Mouse (Mus musculus) embryo, embryonic 11.5 days (tissue): ENCODE measurements around the gene Dctn3.
A peak's percentile ranks its signal among the peaks of the same experiment; 100 is the strongest.
"Not testable (repeated sequence)": the region's sequence is repeated elsewhere in the genome, so short reads cannot be mapped to it uniquely, and the experiment has no call there.

Experiments used
- DNase-seq: peaks from one replicate; pipeline ENCODE4 v3.0.0-alpha.2; 2012; ENCODE audit warnings: low read depth, low spot score

Dctn3 gene

GRCm38 (mm10) chr4:41722918-41723351 lies at the start of gene Dctn3:
Gene Dctn3, minus strand, starts transcription at chr4:41723170.
- DNase-seq: peak; percentile 91

- not testable (repeated sequence) for DNase-seq
Measured at GRCm38 (mm10) chr4:41767301-41767700, 44.3 kb upstream of the Dctn3 start.

- DNase-seq: not testable (repeated sequence)
Measured at GRCm38 (mm10) chr4:41763176-41763575, 40.2 kb upstream of the Dctn3 start.

- not testable (repeated sequence) for DNase-seq
Measured at GRCm38 (mm10) chr4:41762688-41763114, 39.7 kb upstream of the Dctn3 start.

GRCm38 (mm10) chr4:41762099-41762687 lies 39.2 kb upstream of the Dctn3 start:
- DNase-seq: peak; percentile 51

GRCm38 (mm10) chr4:41761680-41762079 lies 38.7 kb upstream of the Dctn3 start:
- DNase-seq: no peak

- DNase-seq: no peak
Measured at GRCm38 (mm10) chr4:41760911-41761310, 37.9 kb upstream of the Dctn3 start.

- peak; percentile 81 for DNase-seq
Measured at GRCm38 (mm10) chr4:41760288-41760721, 37.3 kb upstream of the Dctn3 start.

- no peak for DNase-seq
Measured at GRCm38 (mm10) chr4:41759656-41760287, 36.8 kb upstream of the Dctn3 start.

- DNase-seq: no peak
Measured at GRCm38 (mm10) chr4:41759206-41759605, 36.2 kb upstream of the Dctn3 start.

GRCm38 (mm10) chr4:41758701-41759100 lies 35.7 kb upstream of the Dctn3 start:
- DNase-seq: no peak

GRCm38 (mm10) chr4:41758021-41758420 lies 35.1 kb upstream of the Dctn3 start:
- DNase-seq: no peak

GRCm38 (mm10) chr4:41757321-41757720 lies 34.4 kb upstream of the Dctn3 start:
- DNase-seq: no peak

- no peak for DNase-seq
Measured at GRCm38 (mm10) chr4:41756440-41756839, 33.5 kb upstream of the Dctn3 start.

GRCm38 (mm10) chr4:41755338-41756305 lies 32.7 kb upstream of the Dctn3 start, which contains the start of gene Sigmar1:
Gene Sigmar1, minus strand, starts transcription at chr4:41756157.
- DNase-seq: peak; percentile 83

- no peak for DNase-seq
Measured at GRCm38 (mm10) chr4:41754797-41755337, 31.9 kb upstream of the Dctn3 start, which contains the start of gene Galt. Gene Galt, plus strand, starts transcription at chr4:41755228.

GRCm38 (mm10) chr4:41745021-41745420 lies 22.1 kb upstream of the Dctn3 start:
- no peak for DNase-seq

GRCm38 (mm10) chr4:41744131-41744530 lies 21.2 kb upstream of the Dctn3 start:
- no peak for DNase-seq

GRCm38 (mm10) chr4:41741158-41741560 lies 18.2 kb upstream of the Dctn3 start:
- peak; percentile 91 for DNase-seq

- DNase-seq: no peak
Measured at GRCm38 (mm10) chr4:41740380-41741157, 17.6 kb upstream of the Dctn3 start.

- DNase-seq: no peak
Measured at GRCm38 (mm10) chr4:41739260-41739659, 16.3 kb upstream of the Dctn3 start.
